Mouse (Mus musculus) small intestine, adult 2 months (tissue): ENCODE data around the gene Galnt3.

Experiments used
- CTCF ChIP-seq: fragments of 200-500 bp; IDR thresholded peaks from 2 replicates; pipeline ENCODE4 v1.5.1; 2012; ENCODE audit warnings: low read depth, mild to moderate bottlenecking, control low read depth, inconsistent platforms, low read length, moderate library complexity, mixed read lengths; ENCODE audit not compliant: insufficient replicate concordance, insufficient read length; ENCODE audit errors: extremely low read depth
- POLR2A ChIP-seq: fragments of 200-500 bp; IDR thresholded peaks from 2 replicates; pipeline ENCODE4 v1.6.1; 2012; ENCODE audit warnings: low read depth, mild to moderate bottlenecking, control low read depth, inconsistent platforms, low read length, moderate library complexity

DNA sequence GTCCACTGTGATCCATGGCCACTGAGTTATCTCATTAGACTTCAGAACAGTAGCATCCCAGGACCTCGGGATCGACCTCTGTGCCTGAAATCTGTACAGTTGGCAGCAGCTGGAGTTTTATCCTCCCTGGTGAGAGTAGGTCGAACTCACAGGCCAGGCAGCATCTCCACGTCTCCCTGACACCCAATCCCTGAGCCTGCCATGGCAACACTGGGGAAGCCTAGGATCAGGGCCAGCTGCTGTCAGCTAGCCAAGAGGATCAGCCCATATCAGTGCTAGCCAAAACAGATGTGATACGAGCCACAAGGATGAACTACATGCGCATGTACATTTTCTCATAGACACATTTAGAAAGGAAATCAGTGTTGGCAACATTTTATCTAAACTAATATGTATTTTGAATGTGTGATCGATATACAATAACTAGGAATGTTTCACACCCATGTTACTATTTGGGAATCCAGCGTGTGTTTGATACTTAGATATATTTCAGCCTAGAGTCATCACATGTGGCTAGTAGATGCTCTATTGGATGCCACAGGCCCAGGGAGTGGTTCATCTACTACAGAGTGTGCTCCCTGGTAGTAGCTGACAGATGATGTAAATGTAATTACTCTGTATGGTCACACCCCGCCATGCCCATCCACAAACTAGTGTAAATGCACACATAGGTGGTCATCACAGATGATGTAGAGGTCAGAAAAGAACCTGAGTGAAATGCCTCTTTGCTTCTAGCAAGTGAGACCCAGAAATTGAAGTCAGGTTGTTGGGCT, 89.7 kb downstream of the Galnt3 start:
- TF ChIP-seq POLR2A (no peak), CTCF (no peak)
